Mouse (Mus musculus): ENCODE measurements around the gene Hoxd12. TPM values are rescaled to one million over a fixed set of nuclear protein-coding genes. Genes with fewer than 3 reads are reported as not detected.

Gene Hoxd12
- polyA plus RNA-seq, 1 experiment from 2014 or later, result 0.49 TPM

DNA sequence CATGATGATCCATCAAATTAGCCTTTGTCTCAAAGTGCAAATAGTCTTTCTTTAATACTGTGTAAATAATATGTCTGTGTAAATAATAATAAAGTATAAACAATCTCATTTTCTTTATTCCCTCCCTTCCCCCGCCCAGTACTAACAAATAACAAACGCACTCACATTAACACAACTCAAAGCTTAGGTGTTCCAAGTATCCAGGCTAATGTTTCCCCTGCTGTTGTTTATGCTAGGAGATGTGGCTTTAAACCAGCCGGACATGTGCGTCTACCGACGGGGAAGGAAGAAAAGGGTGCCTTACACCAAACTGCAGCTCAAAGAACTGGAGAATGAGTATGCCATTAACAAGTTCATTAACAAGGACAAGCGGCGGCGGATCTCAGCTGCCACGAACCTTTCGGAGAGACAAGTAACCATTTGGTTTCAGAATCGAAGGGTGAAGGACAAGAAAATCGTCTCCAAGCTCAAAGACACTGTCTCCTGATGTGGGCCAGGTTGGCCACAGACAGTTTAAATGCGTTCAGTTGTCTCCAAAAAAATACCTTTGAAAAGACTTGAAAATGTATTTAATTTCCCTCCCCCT lies 5.1 kb upstream of the Hoxd12 start:
- DNase-seq (ENCODE audit: low spot score), result peak; percentile 31
- peaks cover 6% of the 10 kb centered on the region for H3K4me1 ChIP-seq (replicated peaks; ENCODE audit: control insufficient read depth, insufficient read depth, low read length)

DNA sequence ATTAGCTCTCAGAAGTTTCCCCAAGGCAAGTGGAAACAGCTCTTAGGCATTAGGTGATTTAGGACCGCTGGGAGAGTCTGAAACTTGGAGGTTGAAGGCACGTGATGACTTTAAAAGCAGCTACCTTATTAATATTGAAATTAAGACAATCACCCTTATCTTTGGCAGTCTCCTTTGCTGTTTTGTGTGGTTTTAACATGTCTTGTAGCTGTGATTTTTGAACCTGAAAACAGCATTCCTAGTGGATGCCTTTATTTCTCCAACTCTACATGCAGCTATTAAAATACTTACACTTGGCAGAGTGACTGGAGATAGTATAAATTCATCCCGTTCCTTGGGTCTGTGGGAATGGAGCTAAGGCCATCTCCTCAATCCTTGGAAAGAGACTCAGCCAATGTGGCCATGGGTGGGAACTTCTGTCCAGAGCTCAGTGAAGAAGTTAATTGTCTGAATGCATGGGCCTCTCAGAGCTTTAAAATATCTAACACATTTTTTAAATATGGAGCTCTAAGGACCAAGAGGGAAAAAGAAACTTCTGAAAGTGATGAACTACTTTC lies 4.1 kb upstream of the Hoxd12 start:
- no peaks in the 10 kb centered on the region for H3K9me3 ChIP-seq (ENCODE audit: control insufficient read depth, low read length)
- DNase-seq (ENCODE audit: low spot score), result peak; percentile 28
- H3K4me2 ChIP-seq, result no peak overlapping the region
- no peak overlapping the region for H3K4me3 ChIP-seq (ENCODE audit: low read depth, low read length)
- H3K27me3 ChIP-seq (replicated peaks; ENCODE audit: control insufficient read depth, insufficient read depth, low read length), result peaks cover 97% of the 10 kb centered on the region
- H3K27ac ChIP-seq (ENCODE audit: low read depth, low read length), result no peak overlapping the region
- under 1% methylated on average over 3 of the region's 3 CpGs for WGBS
- ATAC-seq (replicated peaks; ENCODE audit: low FRiP score), result no peak
- H3K9ac ChIP-seq (ENCODE audit: low read depth, low read length), result no peak overlapping the region
- no peaks in the 10 kb centered on the region for H3K36me3 ChIP-seq (ENCODE audit: control insufficient read depth, insufficient read depth, low read length)
- peaks cover 6% of the 10 kb centered on the region for H3K4me1 ChIP-seq (replicated peaks; ENCODE audit: control insufficient read depth, insufficient read depth, low read length)

More for the DNA sequence above, 5.1 kb upstream of the Hoxd12 start:
- H3K9me3 ChIP-seq (ENCODE audit: control insufficient read depth, low read length), result no peaks in the 10 kb centered on the region
- WGBS, result under 1% methylated on average over 14 of the region's 14 CpGs
- no peak for ATAC-seq (replicated peaks; ENCODE audit: low FRiP score)
- no peaks in the 10 kb centered on the region for H3K36me3 ChIP-seq (ENCODE audit: control insufficient read depth, insufficient read depth, low read length)
- peaks cover 97% of the 10 kb centered on the region for H3K27me3 ChIP-seq (replicated peaks; ENCODE audit: control insufficient read depth, insufficient read depth, low read length)
- H3K4me2 ChIP-seq, result no peak overlapping the region
- no peak overlapping the region for H3K4me3 ChIP-seq (ENCODE audit: low read depth, low read length)
- no peak overlapping the region for H3K9ac ChIP-seq (ENCODE audit: low read depth, low read length)
- no peak overlapping the region for H3K27ac ChIP-seq (ENCODE audit: low read depth, low read length)

DNA sequence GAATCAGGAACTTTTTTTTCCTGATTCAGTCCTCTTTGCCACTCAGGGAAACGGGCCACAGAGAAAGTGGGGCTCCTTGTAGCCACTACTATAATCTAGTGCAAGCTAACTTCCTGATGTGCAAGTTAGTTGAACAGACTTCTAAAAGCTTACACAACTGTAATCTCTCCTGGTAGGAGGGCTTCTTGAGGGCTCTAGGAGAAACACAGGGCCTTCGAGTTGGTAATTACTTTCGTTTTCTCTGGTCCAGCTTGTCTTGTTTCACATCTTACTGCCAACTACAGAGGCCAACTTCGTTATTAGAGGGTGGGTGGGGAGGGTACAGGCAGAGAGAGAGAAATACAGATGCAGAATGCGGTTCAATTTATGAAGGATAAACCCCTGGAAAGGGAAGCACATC lies 3.0 kb upstream of the Hoxd12 start:
- Histone ChIP-seq H3K9ac (ENCODE audit: low read depth, low read length) (no peak overlapping the region), H3K4me3 (ENCODE audit: low read depth, low read length) (no peak overlapping the region), H3K4me2 (no peak overlapping the region), H3K4me1 (replicated peaks; ENCODE audit: control insufficient read depth, insufficient read depth, low read length) (peaks cover 6% of the 10 kb centered on the region), H3K27me3 (replicated peaks; ENCODE audit: control insufficient read depth, insufficient read depth, low read length) (peaks cover 99% of the 10 kb centered on the region), H3K27ac (ENCODE audit: low read depth, low read length) (no peak overlapping the region), H3K9me3 (ENCODE audit: control insufficient read depth, low read length) (no peaks in the 10 kb centered on the region), H3K36me3 (ENCODE audit: control insufficient read depth, insufficient read depth, low read length) (no peaks in the 10 kb centered on the region)
- DNase-seq (ENCODE audit: low spot score) (peak; percentile 34), ATAC-seq (replicated peaks; ENCODE audit: low FRiP score) (no peak)
- 6% methylated on average over 5 of the region's 5 CpGs for WGBS

GRCm38 (mm10) chr2:74672481-74673362 lies 2.1 kb upstream of the Hoxd12 start:
- H3K27ac ChIP-seq (ENCODE audit: low read depth, low read length), result no peak overlapping the region
- H3K4me1 ChIP-seq (replicated peaks; ENCODE audit: control insufficient read depth, insufficient read depth, low read length), result peaks cover 6% of the 10 kb centered on the region

DNA sequence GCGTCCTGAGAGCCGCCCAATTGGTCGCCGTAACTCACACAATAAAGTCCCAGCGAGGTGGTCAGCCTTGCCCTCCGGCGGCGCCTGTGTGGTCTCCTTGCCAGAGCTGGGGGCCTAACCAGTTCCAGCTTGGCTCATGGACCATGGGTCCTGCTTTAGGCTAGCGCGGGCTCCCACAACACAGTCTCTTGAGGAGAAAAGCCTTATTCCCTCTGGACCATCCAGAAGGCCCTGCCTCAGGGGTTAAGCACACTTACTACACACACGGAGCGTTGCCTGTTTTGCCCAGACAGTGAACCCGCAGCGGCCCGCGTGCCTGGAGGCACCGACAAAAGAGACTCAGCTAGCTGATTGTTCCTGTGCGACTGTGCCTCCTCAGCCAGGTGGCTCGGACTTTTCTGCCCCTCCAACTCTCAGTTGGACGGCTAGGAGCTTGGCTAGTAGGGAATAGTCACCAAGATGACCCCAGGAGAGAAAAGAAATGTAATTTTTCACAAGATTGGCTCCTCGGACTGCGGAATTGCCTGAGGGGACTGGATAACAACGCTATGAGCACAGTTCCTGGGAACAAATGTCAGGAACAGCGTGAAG lies 883 bp upstream of the Hoxd12 start:
- ATAC-seq (replicated peaks; ENCODE audit: low FRiP score), result no peak
- Histone ChIP-seq H3K4me3 (ENCODE audit: low read depth, low read length) (no peak overlapping the region), H3K36me3 (ENCODE audit: control insufficient read depth, insufficient read depth, low read length) (no peaks in the 10 kb centered on the region), H3K27ac (ENCODE audit: low read depth, low read length) (no peak overlapping the region), H3K9ac (ENCODE audit: low read depth, low read length) (no peak overlapping the region), H3K4me2 (no peak overlapping the region), H3K27me3 (replicated peaks; ENCODE audit: control insufficient read depth, insufficient read depth, low read length) (peaks cover 99% of the 10 kb centered on the region), H3K9me3 (ENCODE audit: control insufficient read depth, low read length) (no peaks in the 10 kb centered on the region), H3K4me1 (replicated peaks; ENCODE audit: control insufficient read depth, insufficient read depth, low read length) (no peaks in the 10 kb centered on the region)
- 5% methylated on average over 24 of the region's 24 CpGs for WGBS
- peak; percentile 36 for DNase-seq (ENCODE audit: low spot score)

More at GRCm38 (mm10) chr2:74672481-74673362, 2.1 kb upstream of the Hoxd12 start:
- Histone ChIP-seq H3K27me3 (replicated peaks; ENCODE audit: control insufficient read depth, insufficient read depth, low read length) (peaks cover 99% of the 10 kb centered on the region), H3K4me3 (ENCODE audit: low read depth, low read length) (peak overlapping the region; percentile 39), H3K4me2 (peak overlapping the region; percentile 67), H3K9me3 (ENCODE audit: control insufficient read depth, low read length) (no peaks in the 10 kb centered on the region), H3K36me3 (ENCODE audit: control insufficient read depth, insufficient read depth, low read length) (no peaks in the 10 kb centered on the region), H3K9ac (ENCODE audit: low read depth, low read length) (no peak overlapping the region)
- 2% methylated on average over 40 of the region's 40 CpGs for WGBS
- DNase-seq (ENCODE audit: low spot score) (peak; percentile 41), ATAC-seq (replicated peaks; ENCODE audit: low FRiP score) (peak; percentile 43; the same call in 1 of the 2 replicates)

DNA sequence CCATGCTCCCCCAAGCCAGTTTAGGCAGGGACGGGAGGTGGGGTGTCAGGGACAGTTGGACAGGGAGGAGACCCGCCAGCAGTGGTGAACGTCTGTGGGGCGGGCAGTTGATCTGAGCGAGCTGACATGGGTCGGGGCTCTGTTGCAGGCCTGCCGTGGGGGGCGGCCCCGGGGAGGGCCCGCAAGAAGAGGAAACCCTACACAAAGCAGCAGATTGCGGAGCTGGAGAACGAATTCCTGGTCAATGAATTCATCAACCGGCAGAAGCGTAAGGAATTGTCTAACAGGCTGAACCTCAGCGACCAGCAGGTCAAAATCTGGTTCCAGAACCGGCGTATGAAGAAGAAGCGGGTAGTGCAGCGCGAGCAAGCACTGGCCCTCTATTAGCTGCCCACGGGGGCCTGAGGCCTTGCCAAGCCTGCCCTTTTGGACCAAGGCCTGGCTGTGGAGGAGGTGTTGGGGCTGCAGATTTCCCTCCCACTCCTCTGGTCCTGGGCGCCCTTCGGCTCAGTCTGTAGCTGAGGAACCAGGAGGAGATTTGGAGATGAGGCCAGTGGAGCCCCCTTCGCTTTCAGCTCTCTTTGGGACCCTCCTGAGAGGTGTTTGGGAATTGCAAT lies 961 bp downstream of the Hoxd12 start:
- 7% methylated on average over 24 of the region's 24 CpGs for WGBS
- H3K4me2 ChIP-seq, result no peak overlapping the region
- no peak overlapping the region for H3K9ac ChIP-seq (ENCODE audit: low read depth, low read length)
- H3K9me3 ChIP-seq (ENCODE audit: control insufficient read depth, low read length), result no peaks in the 10 kb centered on the region
- DNase-seq (ENCODE audit: low spot score) (peak; percentile 31), ATAC-seq (replicated peaks; ENCODE audit: low FRiP score) (no peak)
- H3K27ac ChIP-seq (ENCODE audit: low read depth, low read length), result no peak overlapping the region
- H3K4me3 ChIP-seq (ENCODE audit: low read depth, low read length), result no peak overlapping the region
- peaks cover 100% of the 10 kb centered on the region for H3K27me3 ChIP-seq (replicated peaks; ENCODE audit: control insufficient read depth, insufficient read depth, low read length)
- H3K4me1 ChIP-seq (replicated peaks; ENCODE audit: control insufficient read depth, insufficient read depth, low read length), result no peaks in the 10 kb centered on the region
- no peaks in the 10 kb centered on the region for H3K36me3 ChIP-seq (ENCODE audit: control insufficient read depth, insufficient read depth, low read length)

GRCm38 (mm10) chr2:74676376-74677052 lies 1.7 kb downstream of the Hoxd12 start:
- Histone ChIP-seq H3K9ac (ENCODE audit: low read depth, low read length) (no peak overlapping the region), H3K4me1 (replicated peaks; ENCODE audit: control insufficient read depth, insufficient read depth, low read length) (no peaks in the 10 kb centered on the region), H3K4me3 (ENCODE audit: low read depth, low read length) (no peak overlapping the region), H3K27me3 (replicated peaks; ENCODE audit: control insufficient read depth, insufficient read depth, low read length) (peaks cover 100% of the 10 kb centered on the region), H3K27ac (ENCODE audit: low read depth, low read length) (no peak overlapping the region), H3K36me3 (ENCODE audit: control insufficient read depth, insufficient read depth, low read length) (no peaks in the 10 kb centered on the region), H3K4me2 (no peak overlapping the region), H3K9me3 (ENCODE audit: control insufficient read depth, low read length) (no peaks in the 10 kb centered on the region)
- 4% methylated on average over 9 of the region's 9 CpGs for WGBS
- ATAC-seq (replicated peaks; ENCODE audit: low FRiP score) (no peak), DNase-seq (ENCODE audit: low spot score) (peak; percentile 30)

GRCm38 (mm10) chr2:74677106-74677505 lies 2.3 kb downstream of the Hoxd12 start:
- DNase-seq (ENCODE audit: low spot score), result no peak
- Histone ChIP-seq H3K4me3 (ENCODE audit: low read depth, low read length) (no peak overlapping the region), H3K27ac (ENCODE audit: low read depth, low read length) (no peak overlapping the region), H3K4me2 (no peak overlapping the region), H3K9me3 (ENCODE audit: control insufficient read depth, low read length) (no peaks in the 10 kb centered on the region), H3K9ac (ENCODE audit: low read depth, low read length) (no peak overlapping the region), H3K27me3 (replicated peaks; ENCODE audit: control insufficient read depth, insufficient read depth, low read length) (peaks cover 100% of the 10 kb centered on the region), H3K4me1 (replicated peaks; ENCODE audit: control insufficient read depth, insufficient read depth, low read length) (0 out of 2 replicates have a peak, but pooled peaks cover 3% of the 10 kb centered on the region), H3K36me3 (ENCODE audit: control insufficient read depth, insufficient read depth, low read length) (no peaks in the 10 kb centered on the region)
- 9% methylated on average over 2 of the region's 2 CpGs for WGBS
- no peak for ATAC-seq (replicated peaks; ENCODE audit: low FRiP score)

All from liver, embryonic 11.5 days (tissue).